Mouse (Mus musculus): ENCODE measurements around the gene Mfsd4b3.
"Not testable (repeated sequence)": the region's sequence is repeated elsewhere in the genome, so short reads cannot be mapped to it uniquely, and the experiment has no call there.

The Mfsd4b3 gene

DNA sequence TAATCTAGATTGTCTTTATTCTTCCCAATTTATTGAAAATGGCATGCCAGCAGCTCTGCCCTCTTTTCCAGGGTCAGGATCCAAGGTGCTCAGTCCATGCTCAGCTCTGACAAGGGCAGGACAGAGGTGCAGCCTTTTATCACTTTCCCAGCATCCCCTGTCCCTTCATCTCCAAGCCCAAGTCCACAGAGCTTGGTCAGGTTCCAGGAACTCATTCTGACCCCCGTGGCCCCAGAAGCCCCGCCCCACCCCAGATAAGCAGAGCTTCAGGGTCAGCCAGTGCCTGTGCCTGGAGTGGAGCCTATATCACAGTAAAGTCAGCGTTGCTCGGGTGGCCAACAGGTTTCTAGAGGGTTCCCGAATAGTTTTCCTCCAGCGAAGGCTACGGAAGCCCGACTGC is 35.4 kb downstream of the Mfsd4b3 start:
- not testable (repeated sequence) for DNase-seq (ENCODE audit: low spot score in 2 of 2)

DNA sequence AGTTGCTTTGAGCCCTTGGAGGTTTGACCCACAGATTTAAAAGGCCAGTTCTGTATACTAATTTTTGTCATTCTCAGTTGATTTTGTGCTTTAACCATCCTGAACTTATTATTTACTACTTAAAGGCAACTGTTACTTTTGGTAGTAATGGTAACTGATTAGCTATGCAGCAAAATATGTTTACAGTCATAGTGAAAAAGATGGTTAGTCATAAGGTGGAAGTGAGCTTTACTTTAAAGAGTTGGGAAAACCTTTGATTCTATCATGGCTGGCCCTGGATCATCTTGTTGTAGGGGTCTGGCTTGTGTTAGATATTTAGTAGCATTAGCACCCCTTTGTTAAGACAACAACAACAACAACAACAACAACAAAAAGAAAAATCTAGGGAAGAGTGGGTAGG is 47.3 kb downstream of the Mfsd4b3 start:
- DNase-seq (ENCODE audit: low spot score in 2 of 2) = no peak

DNA sequence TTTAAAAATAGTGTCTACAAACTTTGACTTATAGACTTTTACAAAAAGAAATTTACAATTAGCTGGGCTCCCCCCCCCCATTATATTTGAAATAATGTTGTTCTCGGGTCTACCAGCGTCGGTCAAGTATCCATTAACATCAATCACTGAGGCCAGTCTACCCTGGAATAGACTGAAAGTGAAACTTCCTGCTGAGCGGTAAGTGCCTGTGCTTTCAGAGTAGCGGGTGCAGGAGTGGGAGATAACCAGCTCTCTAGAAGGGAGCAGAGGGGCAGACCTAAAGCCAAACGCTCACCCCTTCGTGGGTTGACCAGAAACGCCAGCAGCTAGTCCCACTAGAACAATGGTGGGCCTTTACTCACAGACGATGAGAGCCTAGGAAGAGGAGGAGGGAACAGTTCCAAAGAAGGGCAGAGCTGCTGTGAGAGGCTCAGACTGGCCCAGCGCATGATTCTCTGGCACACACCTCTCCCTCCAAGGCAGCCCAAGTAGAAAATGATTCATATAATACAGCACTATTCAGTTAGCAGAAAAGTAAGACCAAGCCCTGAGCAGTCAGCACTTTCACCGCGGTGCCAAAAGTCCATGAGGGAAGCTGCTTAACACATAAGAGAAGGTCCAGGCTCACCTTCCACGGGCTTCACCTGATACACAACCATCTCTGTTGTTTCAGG is 51.0 kb downstream of the Mfsd4b3 start:
- DNase-seq (ENCODE audit: low spot score in 2 of 2) = no peak

DNA sequence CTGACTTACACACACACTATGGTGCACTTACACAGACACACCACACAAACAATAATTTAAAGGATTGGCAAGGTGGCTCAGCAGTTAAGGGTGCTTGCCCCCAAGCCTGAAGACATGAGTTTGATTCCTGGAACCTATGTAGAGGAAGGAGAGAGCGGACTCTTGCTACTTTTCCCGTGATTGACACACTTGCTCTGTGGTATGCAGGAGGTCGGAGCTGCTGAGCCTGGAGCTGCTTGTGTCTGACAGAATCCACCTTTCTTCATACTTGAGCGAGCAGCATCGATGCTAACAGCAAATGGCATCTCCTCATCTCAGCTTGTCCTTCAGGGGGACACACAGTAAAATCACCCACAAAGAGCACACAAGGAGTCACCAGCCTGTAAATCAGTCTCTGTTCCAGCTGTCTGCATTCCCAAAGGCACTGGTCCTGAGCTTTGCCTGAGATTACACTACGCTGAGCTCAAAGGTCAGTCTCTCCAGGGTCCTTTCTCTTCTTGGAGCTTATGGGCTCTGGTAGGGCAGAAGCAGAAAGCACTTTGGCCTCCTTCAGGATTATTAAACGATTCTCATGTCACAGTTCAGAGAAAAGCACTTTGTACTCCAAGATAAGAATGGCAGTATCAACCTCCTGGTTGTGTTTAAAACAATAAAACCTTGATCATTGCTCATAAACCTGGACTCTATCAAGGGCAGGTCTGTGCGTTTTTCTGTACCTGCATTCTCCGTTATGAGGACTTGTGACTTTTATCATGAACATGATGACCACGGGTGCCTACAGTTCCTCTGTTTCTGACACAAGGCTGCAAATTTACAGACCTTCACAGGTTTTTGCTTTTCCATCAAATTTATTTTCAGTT is 52.9 kb downstream of the Mfsd4b3 start:
- DNase-seq (ENCODE audit: low spot score in 2 of 2) = no peak

DNA sequence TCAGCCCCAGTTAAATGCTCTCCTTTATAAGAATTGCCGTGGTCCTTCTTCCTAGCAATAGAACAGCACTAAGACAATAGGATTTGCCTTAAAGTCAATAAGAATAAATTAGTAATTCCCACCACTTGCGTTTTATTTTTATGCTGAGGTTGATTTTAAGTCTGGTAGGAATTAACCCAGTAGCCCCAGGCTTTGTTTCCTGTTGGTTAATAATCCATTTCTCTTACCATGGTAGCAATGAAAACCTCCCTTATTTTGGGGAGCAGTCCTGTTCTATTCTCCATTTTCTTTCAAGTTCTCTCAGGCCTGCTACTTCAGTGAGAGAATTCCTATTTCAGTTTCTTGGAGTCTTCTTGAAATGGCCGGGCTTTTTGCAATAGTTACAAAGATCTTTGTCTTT is 55.8 kb downstream of the Mfsd4b3 start:
- DNase-seq (ENCODE audit: low spot score in 2 of 2) = no peak

DNA sequence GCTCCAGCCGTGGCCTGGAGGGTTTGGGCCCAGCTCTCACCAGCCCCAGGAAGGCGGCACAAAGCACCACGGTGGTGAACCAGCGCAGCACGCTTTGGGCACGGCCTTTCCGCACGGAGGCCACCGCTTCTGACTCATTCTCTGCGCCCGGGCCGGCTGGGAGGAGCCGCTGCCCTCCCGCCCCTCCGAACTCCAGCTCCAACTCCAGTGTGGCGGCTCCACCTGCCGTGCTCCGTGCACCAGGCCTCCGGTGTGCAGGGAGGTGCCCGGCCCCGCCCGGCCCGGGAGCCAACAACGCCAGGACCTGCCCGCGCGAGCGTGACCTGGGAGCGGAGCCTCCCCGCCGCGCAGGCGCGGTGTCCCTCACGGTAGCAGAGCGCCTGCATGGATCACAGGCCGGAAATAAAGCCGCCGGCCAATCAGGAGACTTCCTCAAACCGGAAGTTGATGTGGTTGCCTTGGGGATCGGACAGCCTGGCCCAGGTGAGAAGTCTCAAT is 61.0 kb downstream of the Mfsd4b3 start, which contains the start of gene Mfsd4b4:
Gene Mfsd4b4 (minus strand): TSS at position 365 of the 498 bp plus-strand sequence.
- DNase-seq (ENCODE audit: low spot score in 2 of 2) = peak; percentile 86 to 87

All from right cerebral cortex, adult 2 months (tissue).